Mouse (Mus musculus) neural tube, embryonic 11.5 days (tissue): ENCODE measurements around the gene Setd7. TPM values are rescaled to one million over a fixed set of nuclear protein-coding genes. Genes with fewer than 3 reads are reported as not detected.

ENCODE experiments used
- ATAC-seq: fragments of 200-750 bp; cut with Nextera tagmentation; 2 replicates; pipeline ENCODE4 v1.8.0; 2017; ENCODE audit warnings: moderate number of reproducible peaks, mild to moderate bottlenecking, moderate TSS enrichment, moderate library complexity; ENCODE audit not compliant: insufficient read depth, low FRiP score, low TSS enrichment
- DNase-seq: peaks from one replicate; pipeline ENCODE4 v3.0.0-alpha.2; 2015; ENCODE audit warnings: low spot score
- H3K27ac ChIP-seq: fragments of 300-500 bp; sonication (generic); 2 replicates; pipeline ENCODE4 v1.5.1; 2014; ENCODE audit warnings: low read depth, mild to moderate bottlenecking, low read length
- H3K27me3 ChIP-seq: fragments of 300-500 bp; sonication (generic); 2 replicates; pipeline ENCODE4 v1.6.1; 2014; ENCODE audit warnings: mild to moderate bottlenecking, low read length, mixed read lengths; ENCODE audit not compliant: control insufficient read depth, insufficient read depth
- H3K36me3 ChIP-seq: fragments of 300-500 bp; sonication (generic); 2 replicates; pipeline ENCODE4 v1.6.1; 2014; ENCODE audit warnings: mild to moderate bottlenecking, low read length, moderate library complexity, mixed read lengths; ENCODE audit not compliant: control insufficient read depth, insufficient read depth
- H3K4me1 ChIP-seq: fragments of 300-500 bp; sonication (generic); 2 replicates; pipeline ENCODE4 v1.6.1; 2014; ENCODE audit warnings: low read length, mixed read lengths; ENCODE audit not compliant: control insufficient read depth, insufficient read depth
- H3K4me2 ChIP-seq: fragments of 300-500 bp; sonication (generic); 2 replicates; pipeline ENCODE4 v1.6.1; 2014; ENCODE audit warnings: low read depth, mild to moderate bottlenecking, moderate library complexity
- H3K4me3 ChIP-seq: fragments of 300-500 bp; sonication (generic); 2 replicates; pipeline ENCODE4 v1.5.1; 2014; ENCODE audit warnings: low read depth, low read length
- H3K9ac ChIP-seq: fragments of 300-500 bp; sonication (generic); 2 replicates; pipeline ENCODE4 v1.6.1; 2014; ENCODE audit warnings: mild to moderate bottlenecking, low read length
- H3K9me3 ChIP-seq: fragments of 300-500 bp; sonication (generic); 2 replicates; pipeline ENCODE4 v1.6.1; 2016; ENCODE audit warnings: low read length; ENCODE audit not compliant: control insufficient read depth
- WGBS: fragments of 180-500 bp; shearing (Covaris S2); extraction: QIAGEN DNeasy Blood & Tissue Kit; methylation state at CpG from one replicate; pipeline ENCODE4 v1.1.7; 2014; 5-methylcytosine and 5-hydroxymethylcytosine counted together
- polyA plus RNA-seq: library from polyadenylated mRNA; unstranded; fragments of >200 nt; fragmentation: Nextera tagmentation; extraction: Ambion mirVana; gene quantifications from 2 replicates; pipeline ENCODE4 v1.2.1, GENCODE M21; 2014

Setd7 gene
- polyA plus RNA-seq, 1 experiment from 2014 or later: 4.2 TPM

DNA sequence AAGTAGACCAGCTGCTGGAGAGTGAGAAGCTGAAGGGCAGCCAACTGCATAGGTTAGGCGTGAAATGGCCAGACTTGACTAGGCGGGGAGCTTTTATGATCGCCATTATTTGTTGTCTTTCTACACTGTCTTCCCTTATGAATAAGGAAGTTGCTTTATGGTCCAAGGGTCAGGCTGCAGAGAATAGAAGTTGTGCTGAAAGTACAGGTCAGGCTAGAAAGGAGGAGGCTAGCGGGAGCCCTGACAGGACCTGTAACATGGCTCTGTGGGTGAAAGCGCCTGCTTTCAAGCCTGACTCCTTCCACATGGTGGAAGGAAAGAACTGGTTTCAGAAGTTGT lies 28.4 kb downstream of the Setd7 start:
- Histone ChIP-seq H3K27ac (no peak overlapping the region), H3K27me3 (no peaks in the 10 kb centered on the region), H3K36me3 (peaks cover 12% of the 10 kb centered on the region), H3K4me2 (no peak overlapping the region), H3K9ac (no peak overlapping the region), H3K4me1 (no peaks in the 10 kb centered on the region), H3K9me3 (no peaks in the 10 kb centered on the region), H3K4me3 (no peak overlapping the region)
- DNase-seq (no peak), ATAC-seq (no peak)
- WGBS: 67% methylated on average over 5 of the region's 5 CpGs

DNA sequence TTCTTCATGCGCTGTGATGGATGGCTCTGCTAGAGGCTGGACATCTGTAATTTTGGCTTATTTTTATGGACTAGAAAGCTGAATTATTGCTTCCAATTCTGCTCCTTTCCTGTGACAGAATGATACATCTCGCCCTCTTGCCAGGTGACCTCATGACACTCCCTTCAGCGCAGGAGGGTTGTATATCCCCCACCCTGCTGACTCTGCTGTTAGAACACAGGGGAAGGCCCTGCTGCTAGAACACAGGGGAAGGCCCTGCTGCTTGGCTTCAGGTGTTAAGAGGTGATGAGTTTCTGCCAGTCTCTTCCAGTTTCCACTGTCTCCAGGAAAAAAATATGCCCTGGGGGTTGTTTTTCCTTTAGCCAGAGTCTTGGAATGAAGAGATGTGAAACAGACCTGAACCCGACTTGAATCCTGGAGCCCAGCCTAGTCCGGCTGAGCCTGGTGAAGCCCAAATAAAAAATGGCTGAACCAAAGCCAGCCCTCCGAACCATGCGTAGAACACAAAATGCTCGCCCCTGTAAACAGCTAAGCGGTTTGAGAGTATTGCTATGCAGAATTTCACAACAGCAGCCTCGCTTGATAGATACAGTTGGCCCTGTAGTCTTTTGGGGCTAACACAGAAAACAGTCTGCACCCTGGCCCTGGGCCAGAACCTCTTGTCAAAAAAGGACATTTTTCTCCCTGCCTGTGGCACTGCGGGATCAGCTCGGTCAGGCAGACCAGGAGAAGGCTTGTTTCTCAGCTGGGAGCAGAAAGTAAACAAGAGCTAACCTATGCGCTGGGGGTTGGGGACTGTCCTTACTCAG lies 29.0 kb downstream of the Setd7 start:
- no peak overlapping the region for H3K4me2 ChIP-seq
- ATAC-seq (no peak), DNase-seq (no peak)
- 82% methylated on average over 13 of the region's 13 CpGs for WGBS
- no peak overlapping the region for H3K27ac ChIP-seq
- no peaks in the 10 kb centered on the region for H3K9me3 ChIP-seq
- H3K36me3 ChIP-seq: peaks cover 12% of the 10 kb centered on the region
- H3K9ac ChIP-seq: no peak overlapping the region
- H3K27me3 ChIP-seq: no peaks in the 10 kb centered on the region
- H3K4me1 ChIP-seq: no peaks in the 10 kb centered on the region
- no peak overlapping the region for H3K4me3 ChIP-seq

DNA sequence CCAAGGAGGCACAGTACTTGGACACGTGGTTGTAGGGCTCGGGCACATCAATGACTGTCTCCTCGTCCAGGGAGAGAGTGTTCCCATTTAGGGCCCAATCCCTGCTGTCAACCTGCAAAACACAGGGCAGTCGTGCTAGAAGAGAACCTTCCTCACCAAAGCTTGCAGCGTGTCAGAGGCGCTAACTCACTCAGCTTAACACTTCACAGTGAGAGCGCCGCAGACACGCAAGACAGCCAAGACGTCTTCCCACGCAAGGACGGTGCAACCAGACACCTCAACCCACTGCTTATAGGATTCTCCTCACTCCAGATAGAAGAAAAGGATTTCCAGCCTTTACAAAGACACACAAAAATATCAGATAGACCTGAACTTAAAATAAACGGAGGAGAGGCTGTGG lies 33.8 kb downstream of the Setd7 start:
- Histone ChIP-seq H3K27ac (no peak overlapping the region), H3K9ac (no peak overlapping the region), H3K9me3 (no peaks in the 10 kb centered on the region), H3K4me3 (no peak overlapping the region), H3K27me3 (no peaks in the 10 kb centered on the region), H3K4me1 (no peaks in the 10 kb centered on the region), H3K36me3 (peaks cover 10% of the 10 kb centered on the region), H3K4me2 (no peak overlapping the region)
- 95% methylated on average over 13 of the region's 13 CpGs for WGBS
- ATAC-seq: no peak
- DNase-seq: no peak

DNA sequence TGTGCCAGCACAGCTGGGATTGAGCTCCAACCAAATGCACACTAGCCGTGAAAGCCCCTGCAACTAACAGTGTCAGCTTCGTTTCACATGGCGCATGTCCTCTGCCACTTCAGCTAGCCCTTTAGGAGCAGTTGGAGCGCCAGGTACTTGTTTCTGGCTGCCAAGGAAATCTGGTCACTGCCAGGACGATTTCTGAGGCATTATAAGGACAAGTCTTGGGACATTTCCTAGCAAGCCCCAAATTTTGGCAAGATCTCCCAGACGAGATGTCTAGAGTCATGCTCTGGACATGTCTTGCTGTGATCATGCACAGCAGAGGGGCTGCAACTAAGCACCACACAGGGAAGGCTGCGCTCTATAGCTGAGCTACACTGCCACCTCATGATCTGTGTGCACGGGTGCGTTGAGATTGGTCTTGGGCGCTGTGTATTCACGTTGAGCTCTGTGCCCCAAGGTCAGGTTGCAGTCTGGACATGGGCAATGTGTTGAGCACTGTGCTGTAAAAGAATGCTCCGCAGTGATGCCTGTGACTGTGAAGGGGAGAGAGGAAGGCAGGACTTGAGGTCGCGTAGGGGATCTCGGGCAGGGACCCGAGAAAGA lies 35.4 kb downstream of the Setd7 start:
- DNase-seq (no peak), ATAC-seq (no peak)
- H3K4me2 ChIP-seq: no peak overlapping the region
- H3K9ac ChIP-seq: no peak overlapping the region
- 90% methylated on average over 16 of the region's 16 CpGs for WGBS
- H3K36me3 ChIP-seq: peaks cover 7% of the 10 kb centered on the region
- no peaks in the 10 kb centered on the region for H3K9me3 ChIP-seq
- no peak overlapping the region for H3K27ac ChIP-seq
- no peaks in the 10 kb centered on the region for H3K27me3 ChIP-seq
- no peak overlapping the region for H3K4me3 ChIP-seq
- no peaks in the 10 kb centered on the region for H3K4me1 ChIP-seq

DNA sequence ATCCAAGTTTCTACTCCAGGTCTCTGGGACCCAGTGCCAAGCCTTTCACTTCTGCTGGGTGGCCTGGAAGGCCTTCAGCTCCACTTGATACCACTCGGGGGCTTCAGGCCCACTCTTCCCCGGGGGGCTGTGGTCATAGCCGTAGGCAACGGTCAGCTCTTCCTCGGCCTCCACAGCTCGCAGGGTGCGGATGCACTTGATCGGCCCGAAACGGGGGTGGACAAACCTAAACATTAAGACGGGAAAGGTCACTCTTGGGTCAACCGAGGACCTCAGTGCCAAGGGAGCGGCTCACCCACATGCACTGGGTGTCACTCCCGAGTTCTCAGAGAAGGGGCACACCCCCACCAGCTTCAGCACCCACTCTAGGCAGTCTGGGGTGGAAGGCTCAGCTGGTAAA lies 39.4 kb downstream of the Setd7 start:
- Histone ChIP-seq H3K4me1 (no peaks in the 10 kb centered on the region), H3K27ac (no peak overlapping the region), H3K9ac (no peak overlapping the region), H3K36me3 (peaks cover 5% of the 10 kb centered on the region), H3K4me2 (no peak overlapping the region), H3K9me3 (no peaks in the 10 kb centered on the region), H3K27me3 (no peaks in the 10 kb centered on the region), H3K4me3 (no peak overlapping the region)
- ATAC-seq (no peak), DNase-seq (no peak)
- 86% methylated on average over 14 of the region's 14 CpGs for WGBS

DNA sequence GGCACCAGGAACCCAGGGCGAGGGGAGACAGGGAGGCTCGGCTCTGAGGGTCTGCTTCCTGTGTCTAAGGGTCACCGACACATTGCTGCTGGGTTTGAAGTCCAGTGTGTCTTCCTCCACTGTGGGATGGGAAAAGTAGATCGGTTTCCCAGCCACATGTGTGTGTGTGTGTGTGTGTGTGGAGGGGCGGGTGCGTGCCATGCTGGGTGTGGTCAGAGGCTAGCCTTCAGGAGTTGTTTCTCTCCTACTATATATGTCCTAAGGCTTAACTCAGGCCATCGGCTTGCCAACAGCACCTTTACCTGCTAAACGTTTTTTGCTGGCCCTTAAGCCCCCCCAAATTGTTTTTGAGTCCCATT lies 41.9 kb downstream of the Setd7 start:
- no peaks in the 10 kb centered on the region for H3K27me3 ChIP-seq
- no peaks in the 10 kb centered on the region for H3K9me3 ChIP-seq
- H3K9ac ChIP-seq: no peak overlapping the region
- DNase-seq (no peak), ATAC-seq (no peak)
- H3K36me3 ChIP-seq: no peaks in the 10 kb centered on the region; the same call in 1 of the 2 replicates
- WGBS: 77% methylated on average over 8 of the region's 8 CpGs
- no peaks in the 10 kb centered on the region for H3K4me1 ChIP-seq
- H3K4me3 ChIP-seq: no peak overlapping the region
- no peak overlapping the region for H3K27ac ChIP-seq
- H3K4me2 ChIP-seq: no peak overlapping the region

DNA sequence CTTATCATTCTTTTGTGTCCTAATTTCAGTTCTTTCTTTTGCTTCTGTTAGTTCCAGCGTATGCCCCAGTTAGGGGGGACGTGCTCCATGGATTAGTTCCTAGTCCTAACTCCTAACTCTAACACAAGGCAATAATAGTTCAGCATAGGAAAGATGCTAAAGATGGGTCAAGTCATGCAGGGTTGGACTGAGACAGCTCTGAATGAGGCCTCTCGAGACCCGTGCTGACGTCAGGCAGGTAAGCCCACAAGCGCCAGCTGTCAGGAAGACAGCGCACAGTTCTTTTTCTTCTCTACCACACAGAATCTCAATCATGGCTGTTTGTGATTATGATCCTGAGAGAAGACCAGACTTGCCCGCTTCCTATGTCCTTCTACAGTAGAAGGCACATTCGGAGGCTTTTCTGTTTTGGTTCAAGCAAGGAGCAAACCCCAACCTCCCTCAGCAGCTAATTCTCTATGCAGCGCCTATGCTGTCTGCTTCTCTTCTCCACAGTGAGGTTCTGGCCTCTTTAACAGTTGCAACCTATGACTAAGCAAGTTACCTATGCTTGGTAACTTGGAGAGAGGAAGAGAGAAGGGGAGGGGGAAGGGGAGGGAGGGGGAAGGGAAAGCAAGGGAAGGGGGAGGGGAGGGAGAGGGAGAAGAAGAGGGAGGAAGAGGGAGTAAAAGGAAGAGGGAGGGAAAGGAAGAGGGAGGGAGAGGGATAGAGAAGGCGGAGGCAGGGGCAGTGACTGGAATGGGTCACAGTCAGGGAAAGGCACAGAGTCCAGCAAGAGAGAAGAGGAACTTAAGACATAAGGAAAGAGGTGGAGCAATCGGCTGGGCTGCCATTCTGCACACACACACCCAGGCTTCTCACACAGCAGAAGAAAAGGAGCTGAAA lies 42.6 kb downstream of the Setd7 start:
- ATAC-seq (no peak), DNase-seq (no peak)
- Histone ChIP-seq H3K9ac (no peak overlapping the region), H3K27ac (no peak overlapping the region), H3K27me3 (no peaks in the 10 kb centered on the region), H3K36me3 (no peaks in the 10 kb centered on the region; the same call in 1 of the 2 replicates), H3K4me1 (no peaks in the 10 kb centered on the region), H3K4me3 (no peak overlapping the region), H3K4me2 (no peak overlapping the region), H3K9me3 (no peaks in the 10 kb centered on the region)
- WGBS: 81% methylated on average over 12 of the region's 12 CpGs

DNA sequence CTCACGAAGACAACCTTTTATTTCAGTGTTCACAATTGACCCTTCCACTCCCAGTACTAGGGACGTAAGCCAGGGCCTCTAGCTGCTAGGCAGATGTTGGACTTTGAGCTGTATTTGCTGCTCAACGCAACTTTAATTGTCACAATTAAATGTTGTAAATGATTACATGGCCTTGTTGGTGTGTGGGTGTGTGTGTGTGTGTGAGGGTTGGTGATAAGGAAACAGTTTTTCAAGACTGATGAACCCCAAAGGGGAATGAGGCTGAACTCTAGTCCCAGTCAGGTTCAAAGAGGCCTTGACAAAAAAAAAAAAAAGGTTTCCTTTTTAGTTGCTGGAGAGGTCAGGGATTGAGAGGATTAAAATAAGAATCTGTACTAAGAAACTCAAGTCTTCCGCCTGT lies 43.2 kb downstream of the Setd7 start:
- ATAC-seq (no peak), DNase-seq (no peak)
- no peak overlapping the region for H3K4me2 ChIP-seq
- H3K4me1 ChIP-seq: no peaks in the 10 kb centered on the region
- H3K9me3 ChIP-seq: no peaks in the 10 kb centered on the region
- no peaks in the 10 kb centered on the region; the same call in 1 of the 2 replicates for H3K36me3 ChIP-seq
- 88% methylated on average over 4 of the region's 4 CpGs for WGBS
- H3K4me3 ChIP-seq: no peak overlapping the region
- H3K27me3 ChIP-seq: no peaks in the 10 kb centered on the region
- no peak overlapping the region for H3K27ac ChIP-seq
- H3K9ac ChIP-seq: no peak overlapping the region
